Mouse (Mus musculus) heart, postnatal 14 days (tissue): Measurements from ENCODE around the gene Cpne4. TPM values are rescaled to one million over a fixed set of nuclear protein-coding genes. Genes with fewer than 3 reads are reported as not detected.
A peak's percentile ranks its signal among the peaks of the same experiment; 100 is the strongest.

Source experiments
- DNase-seq, 2 experiments: peaks; one replicate each; pipeline ENCODE4 v3.0.0; 2021 to 2022
- intact Hi-C: fragments of 180-260 bp; cut with DNase I; formaldehyde crosslinking; loops from one replicate; pipeline ENCODE4 v1.15.1; 2025
- total RNA-seq, 2 experiments: library from RNA; stranded (reverse); gene quantifications; 2 replicates each; pipeline ENCODE4 v1.2.3; 2021

The Cpne4 gene
- total RNA-seq, 2 experiments from 2014 or later = 0.07 TPM; not detected in 1

DNA sequence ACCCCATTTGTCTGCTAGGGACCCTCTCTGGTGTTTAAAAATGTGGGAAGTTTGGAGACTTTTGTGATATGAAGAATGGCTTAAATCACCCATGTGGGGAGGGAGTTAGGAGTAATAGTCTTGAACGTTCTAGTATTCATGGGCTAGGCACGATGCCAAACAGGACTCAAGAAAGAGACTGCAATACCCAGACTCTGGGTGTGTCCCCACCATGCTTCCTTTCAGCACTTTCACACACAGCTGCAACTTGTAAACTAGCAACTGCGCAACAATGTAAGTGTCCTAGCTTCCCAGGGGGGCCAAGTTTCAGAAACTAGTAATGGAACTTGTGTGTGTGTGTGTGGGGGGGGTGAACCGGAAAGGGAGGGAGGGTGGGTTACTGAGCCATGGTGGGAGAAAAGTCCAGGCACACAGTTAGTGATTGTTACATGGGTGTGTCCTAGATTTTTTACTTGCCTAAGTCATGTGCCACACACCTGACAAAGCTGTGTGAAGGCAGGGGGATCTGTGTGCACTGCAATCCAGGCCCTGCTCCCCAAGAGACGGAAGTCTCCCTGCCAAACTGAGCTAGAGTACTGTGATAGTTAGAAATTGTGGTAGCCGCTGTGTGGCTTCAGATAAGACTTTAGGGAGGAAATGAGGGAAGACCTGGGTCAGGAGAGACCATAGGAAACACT lies 307.3 kb downstream of the Cpne4 start:
- intact Hi-C loops = no loop called here
- peak; percentile 5 to 6 for DNase-seq

GRCm38 (mm10) chr9:104865830-104866229 lies 318.7 kb downstream of the Cpne4 start:
- no peak for DNase-seq
- intact Hi-C loops = no loop called here

- no peak for DNase-seq
- intact Hi-C loops = no loop called here
Measured at GRCm38 (mm10) chr9:104872586-104872985, 325.5 kb downstream of the Cpne4 start.

DNA sequence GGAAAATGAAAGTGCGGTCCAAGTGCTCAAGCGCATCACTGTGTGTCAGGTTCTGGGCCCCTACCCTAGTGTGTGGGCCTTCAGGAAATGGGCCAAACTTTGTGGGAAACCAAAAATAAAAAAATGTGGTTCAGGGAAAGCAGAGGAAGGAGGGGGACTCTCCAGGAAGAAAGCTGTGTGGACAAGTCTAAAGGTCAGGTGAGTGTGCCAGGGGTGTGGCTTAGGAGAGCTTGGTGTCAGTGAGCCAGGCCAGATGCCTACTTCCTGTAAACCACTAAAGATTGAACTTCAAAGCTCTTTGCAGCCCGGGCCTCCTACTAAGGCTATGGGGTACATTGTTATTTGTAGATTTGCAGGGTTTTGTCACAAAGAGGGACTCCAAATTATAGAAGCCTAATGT lies 327.1 kb downstream of the Cpne4 start:
- intact Hi-C loops = no loop called here
- DNase-seq = no peak

DNA sequence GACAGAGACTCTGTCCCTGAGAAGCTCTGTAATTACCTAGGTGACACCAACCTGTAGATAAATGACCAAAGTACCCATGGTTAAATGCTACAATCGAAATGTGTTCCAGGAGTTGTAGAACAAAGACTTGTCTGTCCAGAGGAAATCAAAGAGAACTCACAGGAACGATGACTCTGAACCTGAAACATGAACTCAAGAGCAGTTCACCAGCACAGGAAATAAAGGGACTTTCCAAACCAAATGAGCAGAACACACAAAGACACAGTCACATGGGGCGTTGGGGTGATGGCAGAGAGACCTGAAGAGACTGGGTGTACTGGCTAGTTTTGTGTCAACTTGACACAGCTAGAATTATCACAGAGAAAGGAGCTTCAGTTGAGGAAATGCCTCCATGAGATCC lies 329.9 kb downstream of the Cpne4 start:
- no peak for DNase-seq
- intact Hi-C loops = no loop called here

- DNase-seq = no peak
- intact Hi-C loops = no loop called here
Measured at GRCm38 (mm10) chr9:104878558-104878957, 331.5 kb downstream of the Cpne4 start.

DNA sequence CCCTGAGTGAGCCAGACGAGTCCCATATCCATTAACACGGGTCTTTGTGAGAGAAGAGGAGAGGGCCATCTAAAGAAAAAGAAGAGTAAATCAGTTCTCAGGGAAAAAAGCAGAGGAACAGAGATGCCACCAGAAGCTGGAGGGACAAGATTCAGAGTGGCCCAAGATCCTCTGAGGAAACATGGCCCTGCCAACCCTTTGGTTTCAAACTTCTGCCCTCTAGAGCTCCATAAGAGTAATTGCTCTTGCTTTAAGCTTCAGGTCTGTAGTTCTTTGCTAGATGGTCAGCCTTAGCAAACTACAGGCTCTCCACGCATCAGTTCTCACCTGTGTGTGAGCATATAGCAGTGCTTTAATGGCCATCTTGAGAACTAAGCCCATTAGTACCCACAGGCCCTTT lies 343.4 kb downstream of the Cpne4 start:
- intact Hi-C loops = no loop called here
- DNase-seq = no peak

GRCm38 (mm10) chr9:104895360-104895759 lies 348.3 kb downstream of the Cpne4 start:
- no peak for DNase-seq
- intact Hi-C loops = no loop called here

GRCm38 (mm10) chr9:104901118-104901517 lies 354.0 kb downstream of the Cpne4 start:
- no peak for DNase-seq
- intact Hi-C loops = no loop called here

DNA sequence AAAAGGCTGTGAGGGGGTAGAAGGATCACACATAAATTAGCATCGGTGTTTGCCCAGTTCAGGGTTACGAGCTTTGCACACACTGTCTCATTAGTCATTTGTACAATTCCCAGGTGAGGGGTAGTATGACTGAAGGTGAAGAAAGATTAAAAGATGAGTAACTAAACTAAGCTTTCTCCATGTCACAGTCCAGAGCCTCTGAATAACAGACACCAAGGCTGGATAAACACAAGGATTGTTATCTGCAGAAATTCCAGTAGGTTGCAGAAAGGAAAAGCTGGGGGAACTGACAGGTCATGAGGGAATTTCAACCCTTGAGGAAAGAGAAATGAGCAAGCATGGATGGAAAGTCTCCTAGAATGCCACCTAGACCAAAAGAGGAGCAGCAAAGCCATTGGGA lies 354.7 kb downstream of the Cpne4 start:
- intact Hi-C loops = no loop called here
- DNase-seq = no peak

- DNase-seq = no peak
- intact Hi-C loops = no loop called here
Measured at GRCm38 (mm10) chr9:104912686-104913085, 365.6 kb downstream of the Cpne4 start.

DNA sequence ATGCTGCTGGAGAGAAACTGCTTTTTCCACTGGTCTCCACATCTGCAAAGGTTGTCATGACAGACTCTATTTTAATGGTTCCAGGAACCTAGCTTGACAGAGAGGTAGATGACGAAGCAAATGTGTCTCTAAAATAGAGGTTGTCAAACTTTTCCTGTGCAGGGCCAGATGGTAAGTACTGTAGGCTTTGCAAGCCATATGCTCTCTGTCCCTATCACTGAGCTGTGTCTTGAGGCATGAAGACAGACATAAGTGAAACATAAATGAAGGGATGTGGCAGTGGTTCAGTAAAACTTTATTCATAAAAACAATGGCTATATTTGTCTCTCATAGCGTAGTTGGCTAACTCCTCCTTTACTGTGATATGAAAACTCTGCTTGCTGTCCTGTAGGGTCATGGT lies 366.2 kb downstream of the Cpne4 start:
- intact Hi-C loops = no loop called here
- no peak for DNase-seq

DNA sequence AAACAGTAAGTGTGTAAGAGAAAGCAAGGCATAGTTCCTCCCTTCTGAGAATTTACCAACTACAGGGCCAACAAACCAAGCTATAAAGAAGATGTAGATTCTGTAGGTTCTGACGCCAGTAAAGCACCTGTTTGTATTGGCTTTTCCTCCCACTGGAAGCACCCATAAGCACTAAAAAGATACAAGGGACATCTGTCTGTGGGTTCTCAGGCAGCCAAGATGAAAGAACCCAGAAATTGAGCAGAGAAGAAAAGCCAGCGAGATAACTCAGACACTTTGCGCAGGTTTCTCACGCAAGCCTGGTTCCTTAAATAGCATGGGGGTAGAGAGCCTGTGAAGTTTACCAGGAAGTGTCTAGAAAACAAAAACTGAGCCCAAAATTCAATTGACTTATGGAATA lies 374.1 kb downstream of the Cpne4 start:
- intact Hi-C loops = no loop called here
- no peak for DNase-seq

- intact Hi-C loops = no loop called here
- DNase-seq = no peak
Measured at GRCm38 (mm10) chr9:104922051-104922450, 375.0 kb downstream of the Cpne4 start.

GRCm38 (mm10) chr9:104928806-104929205 lies 381.7 kb downstream of the Cpne4 start:
- no peak for DNase-seq

GRCm38 (mm10) chr9:104940389-104940788 lies 393.3 kb downstream of the Cpne4 start:
- intact Hi-C loops = no loop called here
- no peak for DNase-seq

More at GRCm38 (mm10) chr9:104928806-104929205, 381.7 kb downstream of the Cpne4 start:
- intact Hi-C loops = no loop called here

DNA sequence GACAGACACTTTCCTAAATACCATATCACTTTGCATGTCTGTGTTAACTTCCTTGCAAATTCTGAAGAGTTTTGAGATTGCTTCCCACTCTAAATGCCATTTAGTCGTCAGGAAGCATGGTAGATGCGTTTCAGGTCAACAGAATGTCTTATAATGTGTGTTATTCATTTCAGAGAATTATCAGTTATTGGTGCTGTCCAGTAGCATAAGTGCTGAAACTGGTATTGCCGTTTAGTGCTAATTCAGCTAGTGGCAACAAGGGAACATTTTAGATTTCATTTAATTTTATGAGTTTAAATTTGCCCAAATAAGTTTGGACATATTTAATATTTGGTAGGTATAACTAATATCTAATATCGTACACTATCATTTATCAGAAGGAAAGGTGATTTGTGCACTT lies 403.5 kb downstream of the Cpne4 start:
- intact Hi-C loops = no loop called here
- no peak for DNase-seq

- no peak for DNase-seq
- intact Hi-C loops = no loop called here
Measured at GRCm38 (mm10) chr9:104952176-104952575, 405.1 kb downstream of the Cpne4 start.

- intact Hi-C loops = no loop called here
- DNase-seq = no peak
Measured at GRCm38 (mm10) chr9:104972828-104973227, 425.7 kb downstream of the Cpne4 start.

- intact Hi-C loops = no loop called here
- DNase-seq = no peak
Measured at GRCm38 (mm10) chr9:104981934-104982548, 435.0 kb downstream of the Cpne4 start.

DNA sequence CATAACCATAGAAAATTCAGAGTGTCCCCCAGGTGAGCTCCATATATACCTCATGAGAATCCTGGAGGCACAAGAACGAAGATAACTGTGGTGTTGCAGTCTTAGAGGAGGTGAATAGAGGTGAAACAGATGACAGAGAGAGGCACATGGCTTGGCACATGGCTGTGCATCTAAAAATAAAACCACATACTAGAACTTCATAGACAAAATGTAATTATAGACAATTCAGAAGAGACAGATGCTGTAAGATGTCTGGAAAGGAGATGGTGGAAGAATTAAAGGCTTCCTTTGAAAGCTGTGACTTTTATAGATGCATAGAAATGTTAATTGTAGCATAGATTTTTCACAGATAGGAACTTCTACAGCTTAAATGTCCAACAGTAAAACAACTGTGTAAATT lies 451.1 kb downstream of the Cpne4 start:
- DNase-seq = no peak
- intact Hi-C loops = no loop called here

DNA sequence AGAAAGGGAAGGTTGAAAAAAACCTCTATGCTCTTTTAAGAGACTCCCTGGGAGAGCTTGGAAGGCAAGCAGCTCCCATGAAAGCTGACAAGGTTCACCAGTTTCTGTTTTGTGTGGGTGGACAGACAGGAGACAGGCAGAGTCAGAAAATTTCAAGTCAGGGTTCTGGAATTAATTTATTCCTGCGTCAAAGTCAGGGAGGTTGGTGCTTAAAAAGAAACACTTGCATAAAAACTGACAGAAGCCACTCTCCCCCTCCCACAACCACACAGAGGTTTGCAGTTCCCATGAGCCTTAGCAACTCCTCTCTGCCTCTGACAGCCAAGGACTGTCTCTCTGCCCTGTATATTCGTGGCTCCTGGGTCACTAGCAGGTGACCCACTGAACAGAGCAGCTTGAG lies 463.6 kb downstream of the Cpne4 start:
- DNase-seq = no peak
- intact Hi-C loops = no loop called here

GRCm38 (mm10) chr9:105018186-105018585 lies 471.1 kb downstream of the Cpne4 start:
- intact Hi-C loops = no loop called here
- DNase-seq = no peak
